Mouse (Mus musculus): ENCODE measurements around the gene Rgs9.

Rgs9 gene

DNA sequence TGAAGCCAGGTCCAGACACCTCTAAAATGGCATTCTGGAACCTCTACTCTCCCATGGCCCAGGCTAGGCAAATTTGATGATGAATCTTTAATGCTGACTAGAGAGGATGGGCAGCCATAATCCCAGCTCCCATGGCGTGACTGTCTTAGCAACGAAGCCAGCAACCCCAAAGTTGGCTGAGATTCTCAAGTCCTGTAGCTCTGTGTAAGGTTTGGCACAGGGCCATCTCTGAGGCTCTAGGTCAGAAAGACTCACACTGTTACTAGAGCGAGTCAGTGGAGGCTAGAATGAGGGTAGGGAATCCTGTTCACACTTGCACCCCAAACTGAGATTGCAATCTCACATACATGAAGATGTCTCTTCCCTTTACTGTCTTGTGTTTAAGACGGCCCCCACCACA, 57.8 kb downstream of the Rgs9 start:
- DNase-seq (ENCODE audit: low read depth, low spot score): no peak

DNA sequence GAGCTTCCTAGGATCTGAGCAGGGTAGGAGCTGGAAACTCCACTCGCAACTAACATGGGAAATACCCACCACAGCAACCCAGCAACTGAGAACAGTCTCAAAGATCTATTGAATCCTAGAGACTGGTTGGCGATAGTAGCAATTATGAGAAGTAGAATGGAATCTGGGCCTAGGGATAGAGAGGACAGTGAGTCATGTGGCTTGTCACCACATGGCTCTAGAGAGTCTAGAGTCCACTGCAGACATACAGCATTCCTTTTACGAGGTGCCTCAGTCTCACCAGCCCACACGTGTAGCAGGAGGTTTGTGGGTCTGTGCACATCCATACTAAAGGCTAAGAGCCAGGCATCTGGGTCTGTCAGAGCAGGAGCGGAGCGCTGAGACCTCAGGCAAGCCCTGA, 59.3 kb downstream of the Rgs9 start:
- no peak for DNase-seq (ENCODE audit: low read depth, low spot score)

DNA sequence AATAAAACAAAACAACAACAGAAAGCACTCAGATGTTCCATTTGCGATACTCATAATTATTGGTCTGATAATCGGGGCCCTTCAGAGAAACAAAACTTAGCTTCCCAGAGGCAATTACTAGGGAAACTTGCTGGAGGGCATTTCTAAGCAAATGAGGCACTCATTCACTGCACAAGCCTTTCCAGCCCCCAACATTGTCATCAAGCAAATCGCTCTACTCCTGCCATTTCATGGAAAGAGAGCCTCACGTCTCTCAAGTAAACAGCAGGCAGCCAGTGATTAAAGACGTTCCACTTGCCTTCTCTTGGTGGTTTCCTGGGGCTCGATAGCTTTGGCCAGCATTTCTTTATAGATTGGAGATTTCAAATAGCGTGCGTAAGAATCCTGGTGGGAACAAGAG, 60.1 kb downstream of the Rgs9 start:
- no peak for DNase-seq (ENCODE audit: low read depth, low spot score)

GRCm38 (mm10) chr11:109233627-109234026, 64.3 kb downstream of the Rgs9 start:
- DNase-seq (ENCODE audit: low read depth, low spot score): no peak

- no peak for DNase-seq (ENCODE audit: low read depth, low spot score)
Observed at GRCm38 (mm10) chr11:109232811-109233210, 65.1 kb downstream of the Rgs9 start.

GRCm38 (mm10) chr11:109227139-109227538, 70.8 kb downstream of the Rgs9 start:
- no peak for DNase-seq (ENCODE audit: low read depth, low spot score)

DNA sequence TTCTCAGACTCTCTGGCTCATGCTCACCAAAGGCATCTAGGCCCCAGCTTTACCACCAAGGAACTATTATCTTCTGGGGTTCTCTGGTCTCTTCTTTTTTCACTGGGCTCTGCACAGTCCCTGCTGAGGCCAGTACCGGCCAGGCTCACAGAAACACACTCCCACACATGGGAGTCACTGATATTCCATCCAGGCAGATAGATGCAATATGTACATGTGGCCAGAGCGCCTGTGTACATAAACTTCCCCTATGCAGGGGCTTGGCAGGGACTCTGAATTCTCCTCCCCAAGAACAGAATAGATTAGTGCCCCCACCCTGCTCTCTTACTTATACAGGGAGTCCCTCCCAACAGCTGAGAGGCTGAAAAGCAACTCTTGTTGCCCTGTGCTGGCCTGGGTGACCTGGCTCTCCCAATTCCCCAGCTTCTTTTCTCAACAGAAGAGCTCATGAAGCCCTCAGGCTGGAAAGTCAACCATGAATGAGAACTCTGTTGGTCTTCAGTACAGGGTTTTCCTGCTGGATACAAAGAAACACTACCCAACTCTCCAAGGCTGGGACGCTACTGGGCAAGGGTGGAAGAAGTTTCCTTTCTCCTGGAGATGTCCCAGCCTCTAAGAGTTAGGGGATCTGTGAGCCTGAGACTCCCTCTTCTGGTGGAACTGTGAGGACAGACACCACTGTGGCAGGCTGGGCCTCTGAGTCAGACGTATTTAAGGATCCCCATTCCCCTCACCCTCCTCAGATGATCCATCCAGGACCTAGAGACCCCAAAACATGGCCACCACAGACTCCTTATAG, 76.5 kb downstream of the Rgs9 start:
- peak; percentile 7 for DNase-seq (ENCODE audit: low read depth, low spot score)

DNA sequence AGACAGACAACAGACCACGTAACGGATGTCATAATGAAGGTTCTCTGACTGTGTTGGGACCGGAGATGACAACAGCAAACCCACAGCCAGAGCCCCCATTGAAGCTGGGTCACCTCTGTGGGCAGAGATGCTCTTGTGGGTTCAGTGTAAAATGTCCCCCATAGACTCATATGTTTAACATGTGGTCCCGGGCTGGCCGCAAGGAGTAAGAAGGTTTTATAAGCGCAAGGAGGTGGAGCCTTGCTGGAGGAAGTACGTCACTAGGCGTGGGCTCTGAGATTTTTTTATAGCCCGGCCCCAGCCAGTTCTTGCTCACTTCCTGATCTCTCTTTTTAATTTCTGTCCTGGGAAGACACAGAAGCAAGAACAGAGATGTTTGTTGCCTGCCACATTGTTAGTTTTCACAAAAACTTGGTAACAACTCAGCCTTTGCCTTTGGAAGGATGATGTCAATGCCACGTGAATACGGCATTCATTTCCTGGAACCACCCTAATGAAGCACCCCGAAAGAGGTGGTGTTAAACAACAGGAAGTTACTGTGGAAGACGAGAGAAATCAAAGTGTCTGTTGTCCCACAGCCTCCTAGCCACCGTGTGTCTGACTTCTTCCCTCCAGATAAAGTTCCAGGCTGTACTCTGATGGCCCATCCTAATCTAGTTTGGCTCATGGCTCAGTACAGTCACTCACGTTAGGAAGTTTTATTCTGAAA, 79.1 kb downstream of the Rgs9 start:
- peak; percentile 59 for DNase-seq (ENCODE audit: low read depth, low spot score)

DNA sequence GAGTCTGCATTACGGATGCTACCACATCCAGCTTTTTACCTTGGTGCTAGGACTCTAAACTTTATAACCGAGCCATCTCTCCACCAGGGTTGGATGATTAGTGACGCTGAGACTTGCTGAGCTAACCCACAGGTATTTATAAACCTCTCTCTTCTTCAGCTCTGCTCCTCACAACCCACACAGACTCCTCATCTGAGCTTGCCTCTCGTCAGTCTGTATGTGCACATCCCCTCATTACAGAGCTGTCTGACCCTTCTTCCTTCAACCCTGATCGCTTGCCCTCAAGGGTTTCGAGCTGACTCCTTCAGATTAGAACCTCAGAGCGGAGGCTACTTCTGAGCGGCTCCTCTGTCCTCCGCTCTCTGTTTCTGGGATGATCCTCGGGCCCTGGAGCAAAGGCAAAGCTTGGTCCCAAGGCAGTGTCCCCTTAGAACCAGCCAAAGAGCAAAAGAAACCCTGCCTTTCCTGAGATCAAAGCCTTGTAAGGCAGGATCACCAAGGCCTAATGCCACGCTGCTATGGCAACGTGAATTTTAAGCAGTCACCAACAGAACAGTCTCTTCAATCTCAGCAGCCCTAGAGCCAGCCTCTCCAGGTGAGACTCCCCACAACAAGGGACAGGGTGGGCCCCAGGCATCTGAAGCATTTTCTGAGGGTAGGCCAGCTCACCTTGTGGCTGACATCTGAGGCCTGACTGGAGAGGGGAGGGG, 79.9 kb downstream of the Rgs9 start:
- no peak for DNase-seq (ENCODE audit: low read depth, low spot score)

GRCm38 (mm10) chr11:109210772-109211171, 87.2 kb downstream of the Rgs9 start:
- no peak for DNase-seq (ENCODE audit: low read depth, low spot score)

- no peak for DNase-seq (ENCODE audit: low read depth, low spot score)
Observed at GRCm38 (mm10) chr11:109210341-109210740, 87.6 kb downstream of the Rgs9 start.

- DNase-seq (ENCODE audit: low read depth, low spot score): no peak
Observed at GRCm38 (mm10) chr11:109206732-109207131, 91.2 kb downstream of the Rgs9 start.

GRCm38 (mm10) chr11:109206028-109206427, 91.9 kb downstream of the Rgs9 start:
- no peak for DNase-seq (ENCODE audit: low read depth, low spot score)

- no peak for DNase-seq (ENCODE audit: low read depth, low spot score)
Observed at GRCm38 (mm10) chr11:109199612-109200293, 98.2 kb downstream of the Rgs9 start.

GRCm38 (mm10) chr11:109192673-109193557, 105.0 kb downstream of the Rgs9 start:
- DNase-seq (ENCODE audit: low read depth, low spot score): peak; percentile 75

GRCm38 (mm10) chr11:109188235-109188634, 109.7 kb downstream of the Rgs9 start:
- no peak for DNase-seq (ENCODE audit: low read depth, low spot score)

DNA sequence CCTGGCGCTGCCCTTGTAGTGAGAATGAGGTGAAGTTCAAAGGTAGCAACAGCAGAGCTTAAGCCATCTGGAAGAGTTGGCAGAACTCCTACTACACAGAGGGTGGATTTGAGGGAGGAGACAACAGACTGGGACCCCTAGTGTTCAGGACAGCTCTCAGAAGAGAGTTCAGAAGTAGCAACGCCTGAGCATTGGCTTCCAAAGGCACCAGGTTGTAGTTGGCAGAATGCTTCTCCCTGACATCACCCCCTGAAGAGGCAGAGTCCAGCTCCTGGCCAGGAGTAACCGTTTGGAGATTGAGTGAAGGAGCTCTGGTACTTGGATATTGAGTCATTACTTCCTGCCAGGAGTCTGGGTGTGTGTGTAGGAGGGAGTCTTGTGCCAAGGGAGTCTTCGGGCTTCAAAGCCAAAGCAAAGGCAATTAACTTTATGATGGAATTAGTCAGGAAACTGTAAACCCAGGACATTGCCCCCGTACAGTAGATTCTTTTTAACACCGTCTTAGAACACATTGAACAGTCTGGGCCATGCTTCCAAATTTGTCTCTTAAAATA, 110.2 kb downstream of the Rgs9 start:
- no peak for DNase-seq (ENCODE audit: low read depth, low spot score)

- no peak for DNase-seq (ENCODE audit: low read depth, low spot score)
Observed at GRCm38 (mm10) chr11:109181118-109181517, 116.8 kb downstream of the Rgs9 start.

DNA sequence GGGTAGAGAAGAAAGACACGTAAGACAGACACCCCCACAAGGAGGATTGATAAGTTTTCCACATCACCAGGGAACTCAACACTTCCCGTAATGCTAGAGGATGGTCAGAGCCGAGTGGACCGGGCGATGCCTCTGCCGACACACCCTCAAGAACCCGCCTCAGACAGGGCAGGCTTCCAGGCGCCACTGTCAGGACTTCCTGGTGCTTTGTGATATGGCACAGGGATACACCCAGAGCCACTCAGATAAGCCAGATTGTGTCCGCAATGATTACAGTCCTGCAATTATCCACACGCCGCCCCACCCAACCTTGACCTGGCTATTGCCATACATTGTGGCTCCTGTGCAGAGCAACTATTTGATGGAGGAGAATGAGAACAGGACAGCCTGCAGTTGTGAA, 117.6 kb downstream of the Rgs9 start:
- DNase-seq (ENCODE audit: low read depth, low spot score): no peak

DNA sequence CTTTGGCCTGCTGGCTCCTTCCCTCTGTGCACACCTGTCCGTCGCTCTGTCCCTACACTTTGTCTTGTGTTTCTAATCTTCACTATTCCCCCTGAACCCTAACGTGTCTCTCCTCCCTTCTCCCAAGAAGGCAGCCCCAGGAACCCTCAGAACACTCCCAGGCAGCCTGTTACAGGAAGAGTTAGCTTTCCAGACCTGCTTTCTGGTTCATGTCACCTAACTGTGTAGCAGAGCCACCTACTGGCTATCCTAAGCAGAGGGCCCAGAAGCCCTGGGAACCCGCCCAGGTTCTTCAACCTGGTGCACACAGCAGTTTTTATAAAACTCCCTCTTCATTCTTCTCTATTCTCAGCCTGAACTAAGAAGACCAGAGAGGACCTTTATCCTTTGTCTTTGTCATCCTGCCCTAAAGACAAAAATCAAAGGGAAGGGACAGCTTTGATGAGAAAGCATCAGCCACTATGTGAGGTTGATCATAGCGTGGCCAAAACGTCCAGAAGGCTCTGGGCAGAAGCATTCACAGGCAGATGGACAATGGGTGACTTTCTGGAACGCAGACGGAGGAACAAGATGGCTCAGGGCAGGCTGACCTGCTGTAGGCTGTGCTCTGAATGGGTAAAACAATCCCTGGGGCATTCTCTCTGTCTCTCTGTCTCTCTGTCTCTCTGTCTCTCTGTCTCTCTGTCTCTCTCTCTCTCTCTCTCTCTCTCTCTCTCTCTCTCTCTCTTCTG, 119.0 kb downstream of the Rgs9 start:
- no peak for DNase-seq (ENCODE audit: low read depth, low spot score)
